Mouse (Mus musculus) kidney, adult 2 months (tissue): ENCODE results near the gene Arid1b.

Source experiments
- CTCF ChIP-seq: fragments of 200-500 bp; conservative IDR thresholded peaks from 2 replicates; pipeline ENCODE4 v1.5.1; 2011; ENCODE audit warnings: low read depth, mild to moderate bottlenecking, control low read depth, low read length, moderate library complexity, mixed read lengths; ENCODE audit not compliant: insufficient read depth, insufficient read length
- POLR2A ChIP-seq: fragments of 200-500 bp; IDR thresholded peaks from one replicate; pipeline ENCODE4 v1.6.1; 2011; ENCODE audit warnings: low read depth, low read length, control low read depth

DNA sequence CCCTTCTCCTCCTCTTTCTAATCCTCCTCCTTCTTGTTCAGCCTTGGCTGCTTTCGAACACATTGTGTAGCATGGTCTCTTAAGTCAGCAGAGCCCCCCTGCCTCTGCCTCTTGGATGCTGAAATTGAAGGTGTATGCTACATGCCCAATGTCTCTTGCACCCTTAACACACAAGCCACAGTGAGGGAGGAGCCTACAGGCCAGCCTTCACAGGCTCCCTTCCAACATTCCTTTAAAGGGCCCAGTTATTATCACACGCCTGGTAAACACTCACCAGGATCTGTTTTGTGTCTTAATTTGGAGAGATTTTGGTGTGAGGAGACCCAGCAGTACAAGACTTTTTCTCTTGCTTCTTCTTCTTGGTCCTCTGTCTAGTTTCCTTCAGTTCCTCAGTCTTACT, 122.9 kb downstream of the Arid1b start:
- TF ChIP-seq CTCF (no peak), POLR2A (no peak)
